17 mouse cellular contexts compared by ENCODE assay signal in genomic region chr17:29368726-29369125, GRCm38 (mm10). TPM values are rescaled to one million over a fixed set of nuclear protein-coding genes. Genes with fewer than 3 reads are reported as not detected.
DNase-seq lines count a peak whose midpoint lies in the region; ATAC-seq and TF ChIP-seq lines count a peak whose summit lies in the region.
"Had no signal": no experiment of that assay in that cellular context is flagged by ENCODE, and none has a peak within 500 bp of the region (broad histone marks: within the 10 kb centered on the region; RNA-seq: fewer than 3 reads in every experiment).

No protein-coding gene starts in this region.

- no peak overlapping the region for H3K9ac ChIP-seq in forebrain, embryonic 15.5 days (replicated peaks)
- no peak overlapping the region for H3K9ac ChIP-seq in forebrain, embryonic 13.5 days
- peak overlapping the region; percentile 8; the same call in 1 of the 2 replicates for H3K9ac ChIP-seq in limb, embryonic 12.5 days (replicated peaks)
- H3K9ac ChIP-seq in stomach, embryonic 16.5 days (ENCODE audit: low read length) = 0 out of 2 replicates have a peak overlapping the region, but pooled peaks have one; percentile 28

- no peaks in the 10 kb centered on the region for H3K27me3 ChIP-seq in forebrain, embryonic 15.5 days
- H3K27me3 ChIP-seq in forebrain, embryonic 13.5 days = no peaks in the 10 kb centered on the region
- H3K27me3 ChIP-seq in limb, embryonic 12.5 days = peaks cover 18% of the 10 kb centered on the region
- no peaks in the 10 kb centered on the region for H3K27me3 ChIP-seq in stomach, embryonic 16.5 days (ENCODE audit: control insufficient read depth, insufficient read depth, low read length)

- no peak overlapping the region for H3K4me3 ChIP-seq in forebrain, embryonic 15.5 days
- no peak overlapping the region for H3K4me3 ChIP-seq in forebrain, embryonic 13.5 days
- no peak overlapping the region for H3K4me3 ChIP-seq in lung, adult 2 months (replicated peaks; ENCODE audit: extremely low read depth, low read depth, low read length)
- H3K4me3 ChIP-seq in limb, embryonic 12.5 days (replicated peaks) = no peak overlapping the region
- peak overlapping the region; percentile 26 for H3K4me3 ChIP-seq in stomach, embryonic 16.5 days (replicated peaks; ENCODE audit: low read length)
- H3K4me3 ChIP-seq: erythroblast, embryonic 14.5 days; midbrain, embryonic 10.5 days had no signal

- H3K27ac ChIP-seq in forebrain, embryonic 15.5 days (replicated peaks) = no peak overlapping the region
- H3K27ac ChIP-seq in forebrain, embryonic 13.5 days = no peak overlapping the region
- no peak overlapping the region for H3K27ac ChIP-seq in limb, embryonic 12.5 days
- H3K27ac ChIP-seq in stomach, embryonic 16.5 days (ENCODE audit: low read length) = no peak overlapping the region
- H3K27ac ChIP-seq: midbrain, embryonic 10.5 days had no signal

- H3K4me1 ChIP-seq in forebrain, embryonic 15.5 days = no peaks in the 10 kb centered on the region
- H3K4me1 ChIP-seq in forebrain, embryonic 13.5 days = peaks cover 4% of the 10 kb centered on the region; the same call in 1 of the 2 replicates
- no peaks in the 10 kb centered on the region for H3K4me1 ChIP-seq in lung, adult 2 months (ENCODE audit: control insufficient read depth, insufficient read depth, low read length)
- peaks cover 8% of the 10 kb centered on the region for H3K4me1 ChIP-seq in limb, embryonic 12.5 days (replicated peaks)
- no peaks in the 10 kb centered on the region for H3K4me1 ChIP-seq in stomach, embryonic 16.5 days (ENCODE audit: control insufficient read depth, insufficient read depth, low read length)

- TF ChIP-seq CTCF in lung, adult 2 months (IDR thresholded peaks at IDR 0.05; ENCODE audit: insufficient read depth, low read length) = no peak

- H3K36me3 ChIP-seq in forebrain, embryonic 15.5 days = no peaks in the 10 kb centered on the region
- no peaks in the 10 kb centered on the region for H3K36me3 ChIP-seq in forebrain, embryonic 13.5 days (ENCODE audit: poor library complexity, severe bottlenecking)
- H3K36me3 ChIP-seq in limb, embryonic 12.5 days = no peaks in the 10 kb centered on the region
- H3K36me3 ChIP-seq in stomach, embryonic 16.5 days (ENCODE audit: control insufficient read depth, insufficient read depth, low read length) = no peaks in the 10 kb centered on the region
- H3K36me3 ChIP-seq: midbrain, embryonic 10.5 days had no signal

- H3K4me2 ChIP-seq in forebrain, embryonic 15.5 days (replicated peaks) = no peak overlapping the region
- no peak overlapping the region for H3K4me2 ChIP-seq in forebrain, embryonic 13.5 days
- peak overlapping the region; percentile 26 for H3K4me2 ChIP-seq in limb, embryonic 12.5 days
- peak overlapping the region; percentile 39 for H3K4me2 ChIP-seq in stomach, embryonic 16.5 days (ENCODE audit: low read depth, low read length)

- TF ChIP-seq POLR2A in lung, adult 2 months (IDR thresholded peaks at IDR 0.05; ENCODE audit: borderline replicate concordance, extremely low read depth, low read depth, low read length) = no peak

- DNase-seq in lung, adult 18-20 months = peak; percentile 60 to 77
- DNase-seq in lung, adult 2 months = no peak
- no peak for DNase-seq in left cerebral cortex, adult 8-10 months (ENCODE audit: low spot score in 2 of 2)
- DNase-seq in left cerebral cortex, adult 11 months (ENCODE audit: low spot score) = no peak
- DNase-seq: adrenal gland, postnatal 14 days; B cell, adult 2 months; cerebellum, adult 11 months; gastrocnemius, postnatal 36 days; layer of hippocampus, adult 9-11 months; liver; thymus, postnatal 36 days had no signal

- no peaks in the 10 kb centered on the region for H3K9me3 ChIP-seq in forebrain, embryonic 15.5 days
- no peaks in the 10 kb centered on the region for H3K9me3 ChIP-seq in forebrain, embryonic 13.5 days (replicated peaks)
- no peaks in the 10 kb centered on the region for H3K9me3 ChIP-seq in limb, embryonic 12.5 days
- no peaks in the 10 kb centered on the region for H3K9me3 ChIP-seq in stomach, embryonic 16.5 days (replicated peaks; ENCODE audit: control insufficient read depth, low read length)
- H3K9me3 ChIP-seq: midbrain, embryonic 10.5 days had no signal

- 23% methylated on average over 7 of the region's 7 CpGs for WGBS in forebrain, embryonic 15.5 days
- 26% methylated on average over 7 of the region's 7 CpGs for WGBS in forebrain, embryonic 13.5 days
- 44% methylated on average over 7 of the region's 7 CpGs for WGBS in lung, adult 2 months
- WGBS in limb, embryonic 12.5 days = 11% methylated on average over 7 of the region's 7 CpGs
- WGBS in stomach, embryonic 16.5 days = 15% methylated on average over 7 of the region's 7 CpGs

- ATAC-seq in forebrain, embryonic 15.5 days (replicated peaks) = 0 out of 2 replicates have a peak, but pooled peaks have one; percentile 21
- ATAC-seq in forebrain, embryonic 13.5 days = no peak
- ATAC-seq in limb, embryonic 12.5 days (ENCODE audit: insufficient number of reproducible peaks, insufficient read depth, low FRiP score, low TSS enrichment, low read depth) = no peak
- ATAC-seq in stomach, embryonic 16.5 days (ENCODE audit: insufficient read depth, low FRiP score) = no peak

RNA-seq across cellular contexts. Expression of gene Fgd2, which starts 8.0 kb away (rescaled TPM):
- 5.5 and 6.0 TPM in 2 replicates for polyA plus RNA-seq in forebrain, embryonic 15.5 days (2015; fragmentation: Nextera tagmentation; extraction: Ambion mirVana)
- polyA plus RNA-seq in forebrain, embryonic 13.5 days (2015; fragmentation: Nextera tagmentation; extraction: Ambion mirVana) = 2.6 and 3.0 TPM in 2 replicates
- polyA plus RNA-seq in lung, adult 2 months (2012; rRNA removed) = 44.3 and 53.7 TPM in 2 replicates
- 5.6 and 7.1 TPM in 2 replicates for polyA plus RNA-seq in limb, embryonic 12.5 days (2016; fragmentation: Nextera tagmentation; extraction: Ambion mirVana)
- polyA plus RNA-seq in stomach, embryonic 16.5 days (2015; fragmentation: Nextera tagmentation; extraction: Ambion mirVana) = 12.1 and 13.1 TPM in 2 replicates
- 1 to 10 TPM; 7.5 to 7.9 (median 7.6) TPM for total RNA-seq in left cerebral cortex, adult 8-10 months (2022)

RNA-seq across cellular contexts. Expression of gene Mtch1, which starts 21.0 kb away (rescaled TPM):
- 432 and 464 TPM in 2 replicates for polyA plus RNA-seq in forebrain, embryonic 15.5 days (2015; fragmentation: Nextera tagmentation; extraction: Ambion mirVana)
- 378 and 381 TPM in 2 replicates for polyA plus RNA-seq in forebrain, embryonic 13.5 days (2015; fragmentation: Nextera tagmentation; extraction: Ambion mirVana)
- polyA plus RNA-seq in lung, adult 2 months (2012; rRNA removed) = 413 and 456 TPM in 2 replicates
- polyA plus RNA-seq in limb, embryonic 12.5 days (2016; fragmentation: Nextera tagmentation; extraction: Ambion mirVana) = 368 and 379 TPM in 2 replicates
- 91.7 and 102 TPM in 2 replicates for polyA plus RNA-seq in stomach, embryonic 16.5 days (2015; fragmentation: Nextera tagmentation; extraction: Ambion mirVana)
- total RNA-seq in left cerebral cortex, adult 8-10 months (2022) = 100 to 1,000 TPM; 565 to 601 (median 593) TPM

RNA-seq across cellular contexts. Expression of gene Pi16, which starts 51.2 kb away (rescaled TPM):
- polyA plus RNA-seq in forebrain, embryonic 15.5 days (2015; fragmentation: Nextera tagmentation; extraction: Ambion mirVana) = 1.4 and 1.8 TPM in 2 replicates
- polyA plus RNA-seq in forebrain, embryonic 13.5 days (2015; fragmentation: Nextera tagmentation; extraction: Ambion mirVana) = 1.5 and 1.7 TPM in 2 replicates
- 46.8 and 47.3 TPM in 2 replicates for polyA plus RNA-seq in lung, adult 2 months (2012; rRNA removed)
- polyA plus RNA-seq in limb, embryonic 12.5 days (2016; fragmentation: Nextera tagmentation; extraction: Ambion mirVana) = 0.38 and 0.51 TPM in 2 replicates
- 1.8 and 2.6 TPM in 2 replicates for polyA plus RNA-seq in stomach, embryonic 16.5 days (2015; fragmentation: Nextera tagmentation; extraction: Ambion mirVana)
- 1 to 10 TPM; 1.2 to 1.6 (median 1.4) TPM for total RNA-seq in left cerebral cortex, adult 8-10 months (2022)

Comparison
In these comparisons a context has a peak if more than half of its experiments do, and no peak if none do; other contexts are left out.
1. DNase-seq: peak in lung, adult 18-20 months (2 of 2); none in lung, adult 2 months (single experiment), left cerebral cortex, adult 8-10 months (0 of 2) and left cerebral cortex, adult 11 months (single experiment).
2. H3K4me2 ChIP-seq: peak in limb, embryonic 12.5 days (single experiment) and stomach, embryonic 16.5 days (single experiment); none in forebrain, embryonic 15.5 days (single experiment) and forebrain, embryonic 13.5 days (single experiment).
3. H3K9ac ChIP-seq: peak in limb, embryonic 12.5 days (single experiment) and stomach, embryonic 16.5 days (single experiment); none in forebrain, embryonic 15.5 days (single experiment) and forebrain, embryonic 13.5 days (single experiment).
4. RNA of gene Pi16, which starts 51.2 kb away (polyA plus RNA-seq): 46.8 to 47.3 TPM in lung, adult 2 months; 1.8 to 2.6 TPM in stomach, embryonic 16.5 days, 1.4 to 1.8 TPM in forebrain, embryonic 15.5 days, 1.5 to 1.7 TPM in forebrain, embryonic 13.5 days and 0.38 to 0.51 TPM in limb, embryonic 12.5 days; every median in the first group is over 10 times any median in the second.